Mouse (Mus musculus) hindbrain, embryonic 16.5 days (tissue): ENCODE measurements around the gene Rasl10a. TPM values are rescaled to one million over a fixed set of nuclear protein-coding genes. Genes with fewer than 3 reads are reported as not detected.

Source experiments
- ATAC-seq: fragments of 200-750 bp; cut with Nextera tagmentation; 2 replicates; pipeline ENCODE4 v1.8.0; 2017; ENCODE audit warnings: moderate TSS enrichment, moderate library complexity
- H3K27ac ChIP-seq: fragments of 300-500 bp; sonication (generic); 2 replicates; pipeline ENCODE4 v1.5.1; 2014; ENCODE audit warnings: low read depth, mild to moderate bottlenecking, control low read depth, low read length, moderate library complexity
- H3K27me3 ChIP-seq: fragments of 300-500 bp; sonication (generic); replicated peaks from 2 replicates; pipeline ENCODE4 v1.6.1; 2014; ENCODE audit warnings: low read length; ENCODE audit not compliant: control insufficient read depth, insufficient read depth
- H3K36me3 ChIP-seq: fragments of 300-500 bp; sonication (generic); 2 replicates; pipeline ENCODE4 v1.6.1; 2014; ENCODE audit warnings: mild to moderate bottlenecking, low read length, moderate library complexity, mixed read lengths; ENCODE audit not compliant: control insufficient read depth, insufficient read depth
- H3K4me1 ChIP-seq: fragments of 300-500 bp; sonication (generic); 2 replicates; pipeline ENCODE4 v1.6.1; 2014; ENCODE audit warnings: low read depth, low read length; ENCODE audit not compliant: control insufficient read depth, insufficient read depth
- H3K4me2 ChIP-seq: fragments of 300-500 bp; sonication (generic); 2 replicates; pipeline ENCODE4 v1.6.1; 2014; ENCODE audit warnings: mild to moderate bottlenecking, low read length, control low read depth, moderate library complexity
- H3K4me3 ChIP-seq: fragments of 300-500 bp; sonication (generic); 2 replicates; pipeline ENCODE4 v1.5.1; 2014; ENCODE audit warnings: mild to moderate bottlenecking, low read length, control low read depth, moderate library complexity
- H3K9ac ChIP-seq: fragments of 300-500 bp; sonication (generic); 2 replicates; pipeline ENCODE4 v1.6.1; 2014; ENCODE audit warnings: low read depth, mild to moderate bottlenecking, control low read depth, low read length, moderate library complexity
- H3K9me3 ChIP-seq: fragments of 300-500 bp; sonication (generic); 2 replicates; pipeline ENCODE4 v1.6.1; 2014; ENCODE audit warnings: mild to moderate bottlenecking, low read length, moderate library complexity; ENCODE audit not compliant: control insufficient read depth
- WGBS: fragments of 180-500 bp; shearing (Covaris S2); extraction: QIAGEN DNeasy Blood & Tissue Kit; methylation state at CpG from one replicate; pipeline ENCODE4 v1.1.7; 2014; 5-methylcytosine and 5-hydroxymethylcytosine counted together
- microRNA-seq: library from miRNA; unstranded; fragments of <30 nt; microRNA quantifications from one replicate; pipeline ENCODE4, GENCODE M21; 2017
- polyA plus RNA-seq: library from polyadenylated mRNA; unstranded; fragments of >200 nt; fragmentation: Nextera tagmentation; extraction: Ambion mirVana; gene quantifications from 2 replicates; pipeline ENCODE4 v1.2.1, GENCODE M21; 2015

The Rasl10a gene
- polyA plus RNA-seq, 1 experiment from 2014 or later, result 2.0 TPM

- no peak overlapping the region for H3K4me3 ChIP-seq
- peaks cover 15% of the 10 kb centered on the region for H3K4me1 ChIP-seq
- no peak for ATAC-seq
- peaks cover 8% of the 10 kb centered on the region; the same call in 1 of the 2 replicates for H3K36me3 ChIP-seq
- no peaks in the 10 kb centered on the region for H3K27me3 ChIP-seq
- H3K9ac ChIP-seq, result 0 out of 2 replicates have a peak overlapping the region, but pooled peaks have one; percentile 15
- H3K9me3 ChIP-seq, result no peaks in the 10 kb centered on the region
- 84% methylated on average over 4 of the region's 4 CpGs for WGBS
- H3K4me2 ChIP-seq, result no peak overlapping the region
- H3K27ac ChIP-seq, result no peak overlapping the region
These were observed 46.1 kb downstream of the Rasl10a start for GRCm38 (mm10) chr11:5103986-5104509.

- Histone ChIP-seq H3K27me3 (no peaks in the 10 kb centered on the region), H3K4me3 (no peak overlapping the region), H3K4me1 (no peaks in the 10 kb centered on the region), H3K27ac (no peak overlapping the region), H3K9me3 (no peaks in the 10 kb centered on the region), H3K9ac (no peak overlapping the region), H3K4me2 (no peak overlapping the region), H3K36me3 (peaks cover 4% of the 10 kb centered on the region; the same call in 1 of the 2 replicates)
- WGBS, result 63% methylated on average over 8 of the region's 8 CpGs
- no peak for ATAC-seq
These were observed 51.5 kb downstream of the Rasl10a start for GRCm38 (mm10) chr11:5109441-5109840.

Small RNA genes within 50 kb of the gene (microRNA-seq; reads per million reads assigned to microRNA genes)
- not detected for gene Gm47296

Other genes with a start within 250 kb of the Rasl10a start
- 68.1 and 74.8 TPM in 2 replicates for gene Nf2, start 208.6 kb upstream of the Rasl10a start, polyA plus RNA-seq
- 131 and 134 TPM in 2 replicates for gene Nipsnap1, start 184.2 kb upstream of the Rasl10a start, polyA plus RNA-seq
- 45.2 and 49.5 TPM in 2 replicates for gene Thoc5, start 162.8 kb upstream of the Rasl10a start, polyA plus RNA-seq
- gene Nefh, start 110.1 kb upstream of the Rasl10a start, polyA plus RNA-seq, result 11.9 and 14.3 TPM in 2 replicates
- gene Ap1b1, start 71.3 kb upstream of the Rasl10a start, polyA plus RNA-seq, result 102 and 116 TPM in 2 replicates
- 19.1 and 21.6 TPM in 2 replicates for gene Gas2l1, start 7.2 kb downstream of the Rasl10a start, polyA plus RNA-seq
- 43.3 and 45.0 TPM in 2 replicates for gene Rhbdd3, start 40.8 kb downstream of the Rasl10a start, polyA plus RNA-seq
- gene Ewsr1, start 41.1 kb downstream of the Rasl10a start, polyA plus RNA-seq, result 520 and 571 TPM in 2 replicates
- 15.8 and 18.2 TPM in 2 replicates for gene Emid1, start 94.1 kb downstream of the Rasl10a start, polyA plus RNA-seq
- 4.8 and 7.1 TPM in 2 replicates for gene Kremen1, start 203.4 kb downstream of the Rasl10a start, polyA plus RNA-seq